Mouse (Mus musculus): ENCODE results near the gene Tmem120a. TPM values are rescaled to one million over a fixed set of nuclear protein-coding genes. Genes with fewer than 3 reads are reported as not detected.

Gene Tmem120a
- total RNA-seq (2021) = 10 to 100 TPM; 20.9 to 21.9 TPM
- long read RNA-seq, transcript Tmem120a-201 (12 exons, 1,559 nt) = major isoform, 28 of 36 reads
- long read RNA-seq, partial matches to known transcripts = 1 of 36 reads
- long read RNA-seq, other reads (novel, unspliced or antisense) = 7 of 36 reads

DNA sequence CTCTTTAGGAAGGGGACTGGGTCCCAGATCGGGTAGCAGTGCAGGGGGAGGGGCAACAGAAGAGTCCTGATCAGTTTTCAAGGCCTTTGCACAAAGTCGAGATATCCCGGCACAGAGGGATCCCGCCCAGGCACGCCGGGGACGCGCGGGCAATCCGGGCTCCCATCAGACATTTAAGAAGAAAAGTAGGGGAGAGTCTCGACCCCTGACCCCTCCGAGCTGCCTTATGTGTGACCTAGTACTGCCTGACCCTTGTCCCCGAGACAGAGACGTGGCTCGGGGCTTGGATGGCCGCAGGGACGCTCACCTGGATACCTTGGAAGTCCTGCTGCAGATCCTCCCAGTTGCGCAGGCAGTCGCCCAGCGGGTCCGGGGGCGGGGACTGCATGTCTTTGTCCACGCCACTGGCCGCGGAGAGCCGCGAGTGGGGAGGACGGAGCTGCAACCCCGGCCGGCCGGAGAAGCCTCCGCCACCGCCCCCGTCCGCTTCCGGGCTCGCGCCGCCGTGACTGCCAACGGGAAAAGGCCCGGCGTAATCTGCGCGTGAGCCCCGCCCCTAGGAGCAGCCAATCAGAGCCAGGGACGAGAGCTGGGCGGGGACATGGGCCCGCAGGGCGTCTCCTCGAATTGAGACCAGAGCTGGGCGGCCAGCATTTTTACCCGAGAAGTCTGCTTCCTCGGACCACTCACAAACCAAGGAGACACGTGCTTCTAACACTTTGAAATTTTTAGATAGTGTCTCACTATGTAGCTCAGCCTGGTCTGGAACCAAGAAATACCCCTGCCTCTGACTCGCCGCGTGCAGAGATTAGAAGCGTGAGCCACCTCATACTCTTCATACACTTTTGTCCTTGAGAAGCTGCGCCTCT, at the start of gene Tmem120a:
Tmem120a (minus strand) TSS at position 708 of the 869 bp plus-strand sequence.
- peak; percentile 91 to 94 for DNase-seq (ENCODE audit: low spot score in 2 of 2)

- DNase-seq (ENCODE audit: low spot score in 2 of 2) = no peak
Observed at GRCm38 (mm10) chr5:135782901-135783300, 38.7 kb upstream of the Tmem120a start.

DNA sequence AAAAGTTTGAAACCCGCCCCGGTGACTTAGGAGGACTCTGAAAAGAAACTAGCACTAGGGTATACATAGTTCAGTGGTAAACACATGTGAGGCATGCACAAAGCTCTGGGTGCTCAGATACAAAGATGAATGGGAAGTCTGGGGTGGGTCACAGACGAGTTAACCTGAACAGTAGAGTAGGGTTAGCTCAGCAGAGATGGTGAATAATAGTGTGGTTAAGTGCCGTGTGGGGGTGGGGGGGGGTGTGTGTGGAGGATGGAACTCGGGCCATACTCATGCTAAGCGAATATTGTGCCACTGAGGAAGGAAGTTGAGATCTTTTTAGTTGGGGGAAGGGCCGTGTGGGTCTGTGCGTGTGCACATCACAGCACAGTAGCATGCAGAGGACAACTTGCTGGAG, 36.1 kb upstream of the Tmem120a start:
- DNase-seq (ENCODE audit: low spot score in 2 of 2) = no peak

DNA sequence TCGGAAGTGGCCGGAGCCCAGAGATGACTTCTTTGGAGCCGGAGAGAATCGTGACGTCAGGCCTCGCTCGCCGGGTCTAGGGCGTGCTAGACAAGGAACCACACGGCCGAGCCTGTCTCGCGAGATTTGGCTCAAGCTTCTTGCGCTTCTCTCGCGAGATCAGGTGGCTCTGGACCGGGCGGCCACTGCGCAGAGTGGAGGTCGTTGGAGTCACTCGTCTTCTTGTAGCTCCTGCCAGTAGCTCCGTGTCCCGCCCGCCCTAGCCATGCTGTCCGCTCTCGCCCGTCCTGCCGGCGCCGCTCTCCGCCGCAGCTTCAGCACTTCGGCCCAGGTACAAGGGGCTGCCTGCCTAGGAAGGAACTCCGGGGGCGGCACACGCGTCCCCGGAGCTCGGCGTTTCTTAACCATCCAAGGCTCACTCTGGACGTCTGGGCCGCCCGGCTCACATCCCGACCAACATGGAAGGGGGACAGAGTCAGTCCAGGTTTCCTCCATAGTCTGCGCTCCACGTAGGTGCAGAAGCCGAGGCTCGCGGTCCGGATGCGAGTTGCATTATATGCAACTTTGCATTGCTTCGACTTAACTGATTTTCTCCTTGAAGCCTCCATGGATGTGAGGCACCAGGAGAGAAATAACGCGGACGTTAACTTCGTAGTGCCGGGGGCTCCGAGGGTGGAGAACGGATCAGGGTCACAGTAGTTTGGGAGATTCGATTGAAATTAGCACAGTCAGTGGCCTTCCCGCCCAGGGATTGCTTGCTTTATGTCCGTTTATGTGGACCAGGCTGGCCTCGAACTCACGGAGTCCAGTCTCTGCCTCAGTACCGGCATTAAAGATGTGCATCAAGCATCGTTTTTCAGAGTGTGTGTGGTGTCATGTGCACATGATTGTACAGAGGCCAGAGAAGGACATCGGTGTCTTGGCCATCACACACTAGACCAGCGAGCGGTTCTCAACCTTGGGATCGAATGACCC, 34.5 kb upstream of the Tmem120a start, which contains the start of gene Mdh2:
Mdh2 (plus strand) TSS at position 10 of the 975 bp plus-strand sequence.
- DNase-seq (ENCODE audit: low spot score in 2 of 2) = peak; percentile 99

DNA sequence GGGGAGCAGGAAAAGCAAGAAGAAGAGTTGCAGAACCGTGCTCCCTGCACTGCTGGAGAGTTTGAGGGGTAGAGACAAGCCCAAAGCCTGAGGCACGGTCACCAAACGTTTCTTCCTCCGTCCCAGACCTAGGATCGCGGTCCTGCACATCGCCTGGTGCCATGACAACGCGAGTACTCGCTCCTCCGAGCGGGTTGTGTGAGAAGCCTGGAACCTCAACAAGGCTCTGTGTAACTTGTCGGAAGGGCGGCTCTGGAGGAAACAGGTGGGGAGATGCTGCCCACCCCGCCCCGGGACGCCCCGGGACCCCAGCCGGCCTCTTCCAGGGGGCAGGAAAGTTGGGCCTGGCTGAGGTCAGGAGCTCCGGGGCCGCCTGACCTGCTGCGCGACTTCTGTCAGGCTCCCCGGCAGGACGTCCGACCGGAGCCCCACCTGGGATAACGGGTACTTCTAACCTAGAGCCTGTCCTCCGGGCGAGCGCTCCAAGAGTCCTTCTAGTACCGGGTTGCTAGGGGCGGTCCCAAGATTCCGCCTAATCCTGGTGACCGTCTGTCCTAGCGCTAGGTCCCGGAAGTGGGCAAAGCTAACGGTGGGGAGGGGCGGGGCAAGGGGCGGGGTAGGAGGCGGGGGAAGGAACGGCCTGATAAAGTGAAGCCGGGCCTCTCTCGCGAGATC, 33.7 kb upstream of the Tmem120a start, which contains the start of gene Styxl1:
Styxl1 (minus strand) TSS at position 590 of the 675 bp plus-strand sequence.
- DNase-seq (ENCODE audit: low spot score in 2 of 2) = no peak

- DNase-seq (ENCODE audit: low spot score in 2 of 2) = no peak
Observed at GRCm38 (mm10) chr5:135776546-135776945, 32.3 kb upstream of the Tmem120a start.

GRCm38 (mm10) chr5:135772519-135772918, 28.3 kb upstream of the Tmem120a start:
- DNase-seq (ENCODE audit: low spot score in 2 of 2) = no peak

- no peak for DNase-seq (ENCODE audit: low spot score in 2 of 2)
Observed at GRCm38 (mm10) chr5:135764971-135765370, 20.7 kb upstream of the Tmem120a start.

GRCm38 (mm10) chr5:135763526-135763925, 19.3 kb upstream of the Tmem120a start:
- peak; percentile 83 to 87 for DNase-seq (ENCODE audit: low spot score in 2 of 2)

DNA sequence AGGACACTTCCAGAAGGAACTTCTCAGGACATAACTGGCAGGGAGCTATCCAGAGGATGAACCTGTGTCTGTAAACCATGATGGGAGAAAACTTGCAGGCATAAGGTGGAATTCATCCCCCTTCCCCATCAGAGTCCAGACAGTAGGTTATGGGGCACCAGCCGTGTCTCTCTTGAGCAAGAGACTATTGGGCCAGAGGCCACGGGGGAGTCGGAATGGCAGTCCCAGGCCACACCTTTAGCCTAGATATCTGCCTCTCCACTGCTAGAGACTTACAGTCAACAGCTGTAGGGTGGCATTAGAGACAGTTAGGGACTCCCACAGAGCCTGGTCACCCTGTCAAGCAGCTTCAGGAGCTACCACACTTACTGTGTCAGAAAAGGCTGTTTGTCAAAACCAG, 17.6 kb upstream of the Tmem120a start:
- no peak for DNase-seq (ENCODE audit: low spot score in 2 of 2)

- no peak for DNase-seq (ENCODE audit: low spot score in 2 of 2)
Observed at GRCm38 (mm10) chr5:135751595-135751994, 7.3 kb upstream of the Tmem120a start.

- no peak for DNase-seq (ENCODE audit: low spot score in 2 of 2)
Observed at GRCm38 (mm10) chr5:135751041-135751440, 6.8 kb upstream of the Tmem120a start.

GRCm38 (mm10) chr5:135744742-135745141, 494 bp upstream of the Tmem120a start:
- no peak for DNase-seq (ENCODE audit: low spot score in 2 of 2)

- no peak for DNase-seq (ENCODE audit: low spot score in 2 of 2)
Observed at GRCm38 (mm10) chr5:135742941-135743740, 1.1 kb downstream of the Tmem120a start.

- no peak for DNase-seq (ENCODE audit: low spot score in 2 of 2)
Observed at GRCm38 (mm10) chr5:135742156-135742555, 2.1 kb downstream of the Tmem120a start.

DNA sequence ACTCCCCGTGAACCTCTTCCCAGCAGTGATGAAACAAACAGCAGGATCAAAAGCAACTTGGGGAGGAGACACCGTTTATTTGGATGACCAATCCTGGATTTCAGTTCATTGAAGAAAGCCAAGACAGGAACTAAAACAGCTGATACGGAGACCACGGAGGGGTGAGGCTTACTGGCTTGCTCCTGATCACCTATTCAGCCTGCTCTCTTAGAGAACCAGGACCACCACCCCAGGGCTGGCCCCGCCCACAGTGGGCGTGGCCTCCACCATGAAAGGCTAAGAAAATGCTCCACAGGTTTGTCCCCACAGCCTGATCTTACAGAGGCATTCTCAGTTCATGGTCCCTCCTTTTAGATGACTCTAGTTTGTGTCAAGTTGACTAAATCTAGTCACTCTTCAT, 6.0 kb downstream of the Tmem120a start:
- DNase-seq (ENCODE audit: low spot score in 2 of 2) = no peak

DNA sequence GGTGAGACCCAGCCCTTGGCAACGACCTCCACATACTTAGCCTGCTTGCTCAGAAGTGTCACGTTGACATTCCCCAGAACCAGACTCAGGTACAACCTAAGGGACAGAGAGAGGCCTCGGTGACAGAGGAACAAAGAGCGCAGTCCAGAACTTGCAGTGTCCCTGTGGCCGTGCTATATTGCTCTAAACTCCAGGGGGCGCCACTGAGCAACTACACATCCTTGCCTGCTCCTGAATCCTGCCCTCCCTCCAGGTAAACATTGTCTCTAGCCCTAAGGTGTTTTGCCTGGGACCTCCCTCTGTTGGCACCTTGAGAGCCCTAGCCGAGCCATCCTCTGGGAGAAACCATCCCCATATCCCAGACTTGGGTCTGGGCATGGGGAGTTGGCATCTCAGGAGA, 7.1 kb downstream of the Tmem120a start:
- no peak for DNase-seq (ENCODE audit: low spot score in 2 of 2)

DNA sequence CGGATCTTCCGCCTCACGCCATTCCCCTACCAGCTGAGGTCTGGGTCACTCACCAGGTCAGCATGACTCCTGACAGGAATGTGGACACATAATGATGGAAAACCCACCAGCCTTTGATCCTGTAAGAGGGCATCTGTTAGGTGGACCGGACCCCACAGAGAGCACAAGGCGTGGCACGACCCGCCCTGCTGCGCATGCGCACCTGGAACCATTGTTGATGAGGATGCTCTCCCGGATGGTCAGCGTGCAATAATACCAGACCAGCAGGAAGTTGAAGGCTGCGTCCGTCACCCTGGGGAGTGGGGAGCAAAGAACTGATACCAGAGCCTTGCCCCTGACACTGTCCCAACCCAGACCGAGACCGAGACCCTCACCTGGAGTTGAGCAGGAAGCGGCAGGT, 7.7 kb downstream of the Tmem120a start:
- no peak for DNase-seq (ENCODE audit: low spot score in 2 of 2)

- no peak for DNase-seq (ENCODE audit: low spot score in 2 of 2)
Observed at GRCm38 (mm10) chr5:135735741-135736140, 8.5 kb downstream of the Tmem120a start.

All from layer of hippocampus, postnatal 10 days (tissue).